Mouse (Mus musculus) hindbrain, embryonic 14.5 days (tissue): Measurements from ENCODE around the gene Vsig10. TPM values are rescaled to one million over a fixed set of nuclear protein-coding genes. Genes with fewer than 3 reads are reported as not detected.

ENCODE experiments used
- ATAC-seq: fragments of 200-750 bp; cut with Nextera tagmentation; 2 replicates; pipeline ENCODE4 v1.8.0; 2017; ENCODE audit warnings: moderate number of reproducible peaks, mild to moderate bottlenecking, moderate TSS enrichment, moderate library complexity; ENCODE audit not compliant: low FRiP score
- DNase-seq: peaks from one replicate; pipeline ENCODE4 v3.0.0-alpha.2; 2015; ENCODE audit warnings: low spot score
- H3K27ac ChIP-seq: fragments of 300-500 bp; sonication (generic); 2 replicates; pipeline ENCODE4 v1.5.1; 2014; ENCODE audit warnings: mild to moderate bottlenecking, moderate library complexity
- H3K27me3 ChIP-seq: fragments of 300-500 bp; sonication (generic); 2 replicates; pipeline ENCODE4 v1.6.1; 2014; ENCODE audit warnings: mild to moderate bottlenecking, low read length, mixed read lengths; ENCODE audit not compliant: control insufficient read depth, insufficient read depth
- H3K36me3 ChIP-seq: fragments of 300-500 bp; sonication (generic); replicated peaks from 2 replicates; pipeline ENCODE4 v1.6.1; 2014; ENCODE audit not compliant: control insufficient read depth, insufficient read depth
- H3K4me1 ChIP-seq: fragments of 300-500 bp; sonication (generic); replicated peaks from 2 replicates; pipeline ENCODE4 v1.6.1; 2014; ENCODE audit warnings: antibody characterized with exemption, low read length, mixed read lengths; ENCODE audit not compliant: control insufficient read depth, insufficient read depth
- H3K4me2 ChIP-seq: fragments of 300-500 bp; sonication (generic); replicated peaks from 2 replicates; pipeline ENCODE4 v1.6.1; 2014; ENCODE audit warnings: mild to moderate bottlenecking, moderate library complexity
- H3K4me3 ChIP-seq: fragments of 300-500 bp; sonication (generic); replicated peaks from 2 replicates; pipeline ENCODE4 v1.5.1; 2014; ENCODE audit warnings: mild to moderate bottlenecking, low read length
- H3K9ac ChIP-seq: fragments of 300-500 bp; sonication (generic); 2 replicates; pipeline ENCODE4 v1.6.1; 2014
- H3K9me3 ChIP-seq: fragments of 300-500 bp; sonication (generic); 2 replicates; pipeline ENCODE4 v1.6.1; 2016; ENCODE audit warnings: low read length; ENCODE audit not compliant: control insufficient read depth
- WGBS: fragments of 180-500 bp; shearing (Covaris S2); extraction: QIAGEN DNeasy Blood & Tissue Kit; methylation state at CpG from one replicate; pipeline ENCODE4 v1.1.7; 2014; 5-methylcytosine and 5-hydroxymethylcytosine counted together
- polyA plus RNA-seq: library from polyadenylated mRNA; unstranded; fragments of >200 nt; fragmentation: Nextera tagmentation; extraction: Ambion mirVana; gene quantifications from 2 replicates; pipeline ENCODE4 v1.2.1, GENCODE M21; 2014

Vsig10 gene
- polyA plus RNA-seq, 1 experiment from 2014 or later, result 0.75 TPM

GRCm38 (mm10) chr5:117313909-117314308 is 5.0 kb upstream of the Vsig10 start:
- 43% methylated on average over 10 of the region's 10 CpGs for WGBS
- Histone ChIP-seq H3K9ac (no peak overlapping the region), H3K9me3 (no peaks in the 10 kb centered on the region)

GRCm38 (mm10) chr5:117314587-117315428 is 4.1 kb upstream of the Vsig10 start:
- ATAC-seq, result no peak
- 16% methylated on average over 9 of the region's 9 CpGs for WGBS
- Histone ChIP-seq H3K9ac (no peak overlapping the region), H3K4me2 (no peak overlapping the region), H3K9me3 (no peaks in the 10 kb centered on the region), H3K27me3 (peaks cover 28% of the 10 kb centered on the region; the same call in 1 of the 2 replicates), H3K27ac (no peak overlapping the region), H3K36me3 (no peaks in the 10 kb centered on the region), H3K4me1 (peaks cover 7% of the 10 kb centered on the region; the same call in 1 of the 2 replicates), H3K4me3 (no peak overlapping the region)
- DNase-seq, result peak; percentile 24

More at GRCm38 (mm10) chr5:117313909-117314308, 5.0 kb upstream of the Vsig10 start:
- H3K27ac ChIP-seq, result no peak overlapping the region
- DNase-seq (no peak), ATAC-seq (no peak)
- H3K27me3 ChIP-seq, result 0 out of 2 replicates have a peak, but pooled peaks cover 19% of the 10 kb centered on the region
- no peak overlapping the region for H3K4me3 ChIP-seq
- H3K36me3 ChIP-seq, result no peaks in the 10 kb centered on the region
- H3K4me2 ChIP-seq, result peak overlapping the region; percentile 33
- H3K4me1 ChIP-seq, result peaks cover 7% of the 10 kb centered on the region; the same call in 1 of the 2 replicates

- no peaks in the 10 kb centered on the region for H3K36me3 ChIP-seq
- H3K4me1 ChIP-seq, result peaks cover 1% of the 10 kb centered on the region; the same call in 1 of the 2 replicates
- peaks cover 20% of the 10 kb centered on the region for H3K27me3 ChIP-seq
- H3K9ac ChIP-seq, result no peak overlapping the region
- H3K27ac ChIP-seq, result no peak overlapping the region
- H3K9me3 ChIP-seq, result no peaks in the 10 kb centered on the region
- WGBS, result 87% methylated on average over 9 of the region's 9 CpGs
- DNase-seq (no peak), ATAC-seq (no peak)
- no peak overlapping the region for H3K4me3 ChIP-seq
- no peak overlapping the region for H3K4me2 ChIP-seq
These were observed 4.9 kb downstream of the Vsig10 start for GRCm38 (mm10) chr5:117323751-117324150.

GRCm38 (mm10) chr5:117326408-117326807 is 7.5 kb downstream of the Vsig10 start:
- ATAC-seq, result no peak
- 79% methylated on average over 6 of the region's 6 CpGs for WGBS
- no peak overlapping the region for H3K27ac ChIP-seq

GRCm38 (mm10) chr5:117330457-117330856 is 11.6 kb downstream of the Vsig10 start:
- Histone ChIP-seq H3K27me3 (no peaks in the 10 kb centered on the region), H3K27ac (no peak overlapping the region), H3K4me3 (no peak overlapping the region), H3K36me3 (no peaks in the 10 kb centered on the region), H3K4me2 (no peak overlapping the region), H3K9me3 (no peaks in the 10 kb centered on the region), H3K9ac (no peak overlapping the region), H3K4me1 (no peaks in the 10 kb centered on the region)
- WGBS, result 92% methylated on average over 7 of the region's 7 CpGs
- ATAC-seq (no peak), DNase-seq (no peak)

More at GRCm38 (mm10) chr5:117326408-117326807, 7.5 kb downstream of the Vsig10 start:
- Histone ChIP-seq H3K9ac (no peak overlapping the region), H3K27me3 (no peaks in the 10 kb centered on the region), H3K36me3 (no peaks in the 10 kb centered on the region), H3K9me3 (no peaks in the 10 kb centered on the region), H3K4me2 (no peak overlapping the region), H3K4me1 (no peaks in the 10 kb centered on the region), H3K4me3 (no peak overlapping the region)
- DNase-seq, result no peak

- H3K27ac ChIP-seq, result no peak overlapping the region
- no peak overlapping the region for H3K4me3 ChIP-seq
- H3K9ac ChIP-seq, result no peak overlapping the region
- no peaks in the 10 kb centered on the region for H3K4me1 ChIP-seq
- no peak overlapping the region for H3K4me2 ChIP-seq
- no peaks in the 10 kb centered on the region for H3K27me3 ChIP-seq
- 92% methylated on average over 10 of the region's 10 CpGs for WGBS
- ATAC-seq (no peak), DNase-seq (no peak)
- no peaks in the 10 kb centered on the region for H3K36me3 ChIP-seq
- 0 out of 2 replicates have a peak, but pooled peaks cover 2% of the 10 kb centered on the region for H3K9me3 ChIP-seq
These were observed 19.1 kb downstream of the Vsig10 start for GRCm38 (mm10) chr5:117337999-117338398.

- DNase-seq (no peak), ATAC-seq (no peak)
- Histone ChIP-seq H3K4me1 (no peaks in the 10 kb centered on the region), H3K36me3 (no peaks in the 10 kb centered on the region), H3K27ac (no peak overlapping the region), H3K9ac (no peak overlapping the region), H3K4me3 (no peak overlapping the region), H3K4me2 (no peak overlapping the region), H3K9me3 (0 out of 2 replicates have a peak, but pooled peaks cover 2% of the 10 kb centered on the region), H3K27me3 (no peaks in the 10 kb centered on the region)
- WGBS, result 84% methylated on average over 8 of the region's 8 CpGs
These were observed 19.6 kb downstream of the Vsig10 start for GRCm38 (mm10) chr5:117338503-117338902.

- Histone ChIP-seq H3K4me1 (no peaks in the 10 kb centered on the region), H3K4me3 (no peak overlapping the region), H3K36me3 (no peaks in the 10 kb centered on the region), H3K27me3 (no peaks in the 10 kb centered on the region), H3K9me3 (0 out of 2 replicates have a peak, but pooled peaks cover 2% of the 10 kb centered on the region), H3K9ac (no peak overlapping the region), H3K27ac (no peak overlapping the region), H3K4me2 (no peak overlapping the region)
- 87% methylated on average over 6 of the region's 6 CpGs for WGBS
- ATAC-seq, result no peak
- DNase-seq, result no peak
These were observed 21.2 kb downstream of the Vsig10 start for GRCm38 (mm10) chr5:117340081-117340480.

- H3K4me2 ChIP-seq, result no peak overlapping the region
- DNase-seq (no peak), ATAC-seq (no peak)
- no peaks in the 10 kb centered on the region for H3K36me3 ChIP-seq
- no peak overlapping the region for H3K4me3 ChIP-seq
- no peaks in the 10 kb centered on the region for H3K27me3 ChIP-seq
- H3K9me3 ChIP-seq, result 0 out of 2 replicates have a peak, but pooled peaks cover under 1% of the 10 kb centered on the region
- H3K4me1 ChIP-seq, result no peaks in the 10 kb centered on the region
- no peak overlapping the region for H3K27ac ChIP-seq
- no peak overlapping the region for H3K9ac ChIP-seq
- 77% methylated on average over 6 of the region's 6 CpGs for WGBS
These were observed 23.0 kb downstream of the Vsig10 start for GRCm38 (mm10) chr5:117341896-117342295.
